Mouse (Mus musculus) heart, postnatal 14 days (tissue): ENCODE results near the gene Naa40. TPM values are rescaled to one million over a fixed set of nuclear protein-coding genes. Genes with fewer than 3 reads are reported as not detected.

ENCODE experiments used
- DNase-seq, 2 experiments: peaks; one replicate each; pipeline ENCODE4 v3.0.0; 2021 to 2022
- intact Hi-C: fragments of 180-260 bp; cut with DNase I; formaldehyde crosslinking; loops from one replicate; pipeline ENCODE4 v1.15.1; 2025
- total RNA-seq, 2 experiments: library from RNA; stranded (reverse); gene quantifications; 2 replicates each; pipeline ENCODE4 v1.2.3; 2021

Gene Naa40
- total RNA-seq, 2 experiments from 2014 or later: 19.9 to 20.3 TPM

GRCm38 (mm10) chr19:7190986-7191385, 50.0 kb downstream of the Naa40 start:
- intact Hi-C loops: no loop called here
- DNase-seq: no peak

DNA sequence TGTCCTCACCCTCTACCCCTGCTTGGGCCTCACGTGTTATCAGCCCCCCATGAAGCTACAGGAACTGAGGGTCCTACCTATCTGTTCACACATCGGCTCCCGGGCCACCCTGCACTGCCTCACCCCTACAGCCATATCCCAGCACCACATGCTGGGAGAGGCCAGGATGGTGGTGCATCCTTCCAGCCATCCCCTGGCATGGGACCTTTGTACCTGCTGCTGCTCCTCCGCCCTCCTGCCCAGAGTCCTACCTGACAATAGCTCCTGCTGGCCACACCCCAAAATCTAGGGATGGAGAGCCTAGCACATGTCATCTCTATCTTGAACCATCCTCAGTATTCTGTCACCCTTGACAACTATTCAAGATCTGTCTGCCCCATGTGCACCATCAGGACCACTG, 52.0 kb downstream of the Naa40 start:
- intact Hi-C loops: no loop called here

DNA sequence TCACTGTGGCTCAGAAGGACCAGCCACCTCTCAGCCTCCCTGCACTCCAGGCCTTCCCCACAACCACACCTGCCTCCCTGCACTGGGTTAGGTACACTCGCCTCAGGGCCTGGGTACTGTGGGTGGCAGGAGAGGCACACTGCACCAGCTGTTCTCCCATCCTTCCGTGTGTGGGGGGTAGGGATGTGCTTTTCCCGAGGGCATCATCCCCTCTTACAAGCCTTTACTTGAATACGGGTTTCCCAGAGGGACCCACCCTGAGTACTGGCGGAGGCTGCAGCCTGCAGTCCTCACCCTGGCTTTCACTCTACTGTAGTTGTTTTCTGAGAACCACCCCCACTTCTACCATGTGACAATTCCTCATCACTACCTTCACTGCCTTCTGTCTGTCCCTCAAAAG, 53.8 kb downstream of the Naa40 start:
- DNase-seq: no peak
- intact Hi-C loops: no loop called here

More for the DNA sequence above, 52.0 kb downstream of the Naa40 start:
- no peak for DNase-seq

DNA sequence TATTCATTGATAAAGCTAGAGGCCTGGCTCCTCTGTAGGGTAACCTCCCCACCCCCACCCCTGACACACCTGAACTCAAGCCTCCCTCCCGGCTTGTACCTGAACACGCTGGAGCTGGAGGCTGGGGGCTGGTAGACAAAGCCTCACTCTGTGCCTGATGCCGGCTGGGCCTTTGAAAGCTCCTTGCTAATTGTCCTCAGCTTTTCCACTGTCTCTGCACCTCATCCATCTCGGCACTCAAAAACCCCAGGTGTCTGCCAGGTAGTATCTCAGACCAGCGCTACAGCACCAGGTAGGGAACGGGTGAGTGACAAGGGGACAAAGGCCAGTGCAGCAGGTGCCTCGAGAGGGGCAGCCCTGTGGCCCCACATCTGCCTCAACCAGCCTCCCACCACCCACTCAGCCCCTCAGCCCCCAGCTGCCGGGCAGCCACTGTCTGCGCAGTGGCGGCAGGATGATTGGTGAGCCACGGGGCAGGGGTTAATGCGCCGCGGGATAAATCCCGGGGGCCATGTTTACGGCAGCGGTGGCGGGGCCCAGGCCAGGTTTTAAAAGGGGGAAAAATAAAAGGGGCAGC, 55.2 kb downstream of the Naa40 start:
- intact Hi-C loops: no loop called here
- no peak for DNase-seq

DNA sequence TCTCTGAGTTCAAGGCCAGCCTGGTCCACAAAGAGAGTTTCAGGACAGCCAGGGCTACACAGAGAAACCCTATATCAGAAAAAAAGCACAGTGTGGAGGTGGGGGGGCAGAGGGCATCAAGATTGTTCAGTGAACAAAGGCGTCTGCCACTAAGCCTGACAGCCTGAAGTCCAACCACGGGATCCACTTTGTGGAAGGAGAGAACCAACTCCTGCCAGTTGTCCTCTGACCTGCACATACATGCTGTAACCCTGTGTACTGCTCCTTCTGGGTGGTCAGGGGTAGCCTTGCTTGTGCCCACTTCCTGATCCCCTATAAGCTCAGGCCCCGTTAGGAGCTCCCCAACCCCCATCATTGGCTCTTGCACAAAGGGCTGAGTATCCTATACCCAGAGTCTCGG, 55.9 kb downstream of the Naa40 start:
- intact Hi-C loops: no loop called here
- DNase-seq: no peak

DNA sequence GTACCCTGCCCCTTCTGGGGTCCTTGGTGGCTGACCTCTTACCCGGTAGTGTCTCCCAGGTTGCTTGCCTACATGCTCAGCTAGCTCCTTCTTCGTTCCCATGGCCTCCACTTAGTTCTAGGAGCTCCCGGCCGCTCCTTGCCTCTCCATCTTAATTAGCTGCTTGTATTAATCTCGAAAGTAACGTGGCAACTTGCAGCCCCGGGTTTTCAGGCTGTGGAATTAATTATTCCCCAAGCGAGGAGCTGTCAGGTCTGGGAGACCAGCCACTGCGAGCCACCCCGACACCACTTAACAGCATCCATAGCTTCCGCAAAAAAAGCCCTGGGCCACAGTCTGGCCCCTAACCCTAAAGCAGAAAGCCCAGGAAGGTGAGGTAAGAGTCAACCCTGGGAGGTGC, 57.6 kb downstream of the Naa40 start:
- DNase-seq: no peak
- intact Hi-C loops: no loop called here

- peak; percentile 46 to 68 for DNase-seq
- intact Hi-C loops: no loop called here
Measured at GRCm38 (mm10) chr19:7182273-7182949, 58.6 kb downstream of the Naa40 start.

DNA sequence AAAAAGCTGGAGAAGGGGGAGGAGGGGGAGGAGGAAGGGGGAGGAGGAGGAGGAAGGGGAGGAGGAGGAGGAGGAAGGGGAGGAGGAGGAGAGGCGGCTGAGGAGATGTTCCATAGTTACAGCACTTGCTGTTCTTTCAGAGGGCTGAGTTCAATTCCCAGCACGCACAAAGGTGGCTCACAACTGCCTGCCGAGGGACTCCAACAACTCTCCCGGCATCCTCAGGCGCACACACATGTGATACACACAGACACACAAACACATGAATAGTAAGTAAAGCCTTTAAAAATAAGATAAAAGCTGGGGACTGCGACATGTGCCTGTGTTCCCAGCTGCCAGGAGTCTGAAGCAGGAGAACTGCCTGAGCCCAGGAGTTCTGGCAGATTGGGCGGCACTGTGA, 59.5 kb downstream of the Naa40 start:
- intact Hi-C loops: no loop called here
- no peak for DNase-seq

DNA sequence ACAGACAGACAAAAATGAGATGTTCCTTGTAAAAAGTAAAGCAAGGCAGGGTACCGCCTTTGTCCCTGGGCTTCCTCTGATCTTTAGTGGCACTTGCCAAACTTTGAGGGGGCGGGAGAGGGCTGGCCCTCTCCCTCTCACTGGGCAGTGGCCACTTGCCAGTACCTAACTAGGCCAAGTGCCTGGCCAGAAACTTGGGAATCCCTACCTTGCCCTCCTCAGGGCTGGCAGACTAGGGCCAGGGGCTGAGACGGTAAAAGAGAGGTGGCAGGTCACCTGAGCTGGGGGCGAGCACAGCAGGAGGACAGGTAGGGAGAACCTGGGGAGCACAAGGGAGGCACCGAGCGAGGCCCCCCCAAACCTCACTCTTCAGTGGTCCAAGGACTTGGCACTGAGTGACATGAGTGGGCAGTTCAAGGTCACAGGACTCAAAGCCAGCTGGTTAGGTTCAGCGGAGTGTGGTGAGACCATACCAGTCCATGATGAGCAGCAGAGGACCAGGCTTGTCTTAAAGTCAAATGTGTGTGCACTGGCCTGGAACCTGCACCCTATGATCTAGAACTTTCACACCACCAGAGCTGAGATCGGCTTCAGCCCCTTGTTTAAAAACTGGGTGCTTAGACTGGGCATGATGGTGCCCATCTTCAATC, 60.1 kb downstream of the Naa40 start:
- DNase-seq: peak in 1 of 2 experiments; percentile 35
- intact Hi-C loops: no loop called here

DNA sequence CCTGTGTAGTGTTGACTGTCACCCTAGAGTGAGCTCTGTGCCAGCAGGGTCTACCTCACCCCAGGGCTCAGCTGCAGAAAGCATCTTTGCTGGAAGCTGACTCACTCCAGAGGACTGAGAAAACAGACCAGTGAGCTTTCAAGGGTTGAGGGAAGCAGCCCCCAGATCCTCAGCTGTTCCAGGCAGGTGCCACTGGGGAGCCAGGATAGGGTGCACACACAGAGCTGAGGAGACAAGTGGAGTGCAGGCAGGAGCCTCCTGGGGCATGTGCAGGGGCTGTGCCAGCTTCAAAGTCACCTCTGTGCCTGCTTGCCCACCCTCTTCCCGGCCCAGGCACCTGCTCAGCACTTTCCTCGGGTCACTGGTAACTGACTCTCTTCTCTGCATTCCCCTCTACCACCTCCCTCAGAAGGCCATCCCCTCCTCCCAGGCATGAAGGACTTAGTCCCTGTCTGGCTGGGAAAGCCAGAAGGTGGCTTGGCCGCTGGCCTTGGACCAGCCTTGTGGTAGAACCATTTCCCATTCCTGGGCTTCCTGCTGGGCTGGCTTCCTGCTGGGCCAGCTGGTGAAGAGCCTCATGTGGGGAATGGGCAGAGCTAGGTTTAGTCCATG, 62.0 kb downstream of the Naa40 start:
- intact Hi-C loops: no loop called here
- no peak for DNase-seq

GRCm38 (mm10) chr19:7177804-7178511, 63.0 kb downstream of the Naa40 start:
- DNase-seq: no peak
- intact Hi-C loops: no loop called here

GRCm38 (mm10) chr19:7176041-7176696, 64.8 kb downstream of the Naa40 start:
- DNase-seq: no peak
- intact Hi-C loops: no loop called here

Other genes with a start within 250 kb of the Naa40 start
- gene Dnajc4, start 248.6 kb downstream of the Naa40 start, total RNA-seq: 10 to 100 TPM; 54.8 to 62.7 TPM
- 10 to 100 TPM; 24.8 to 26.1 TPM for gene Nudt22, start 245.1 kb downstream of the Naa40 start, total RNA-seq
- 10 to 100 TPM; 18.7 to 20.1 TPM for gene Trpt1, start 245.1 kb downstream of the Naa40 start, total RNA-seq
- 10 to 100 TPM in 1 of 2 experiments, 1 to 10 TPM in 1; 6.1 to 10.7 TPM for gene Fermt3, start 221.7 kb downstream of the Naa40 start, total RNA-seq
- 100 to 1,000 TPM in 1 of 2 experiments, 10 to 100 TPM in 1; 84.1 to 107 TPM for gene Stip1, start 201.2 kb downstream of the Naa40 start, total RNA-seq
- 100 to 1,000 TPM; 181 to 186 TPM for gene Macrod1, start 184.4 kb downstream of the Naa40 start, total RNA-seq
- gene Flrt1, start 135.5 kb downstream of the Naa40 start, total RNA-seq: 1 to 10 TPM in 1 of 2 experiments, under 1 TPM in 1; 0.98 to 1.0 TPM
- gene Otub1, start 34.9 kb downstream of the Naa40 start, total RNA-seq: 10 to 100 TPM; 77.4 to 79.9 TPM
- gene Cox8a, start 23.6 kb downstream of the Naa40 start, total RNA-seq: 100 to 1,000 TPM; 545 to 557 TPM
- gene Rcor2, start 26.1 kb upstream of the Naa40 start, total RNA-seq: 10 to 100 TPM; 10.7 to 12.7 TPM
- 10 to 100 TPM; 51.9 to 55.4 TPM for gene Mark2, start 100.7 kb upstream of the Naa40 start, total RNA-seq
- 10 to 100 TPM; 21.8 to 23.2 TPM for gene Spindoc, start 141.8 kb upstream of the Naa40 start, total RNA-seq
- 10 to 100 TPM; 23.7 to 23.8 TPM for gene 2700081O15Rik, start 176.4 kb upstream of the Naa40 start, total RNA-seq
- 10 to 100 TPM; 79.2 to 87.9 TPM for gene Rtn3, start 242.1 kb upstream of the Naa40 start, total RNA-seq